Mouse (Mus musculus): ENCODE data around the gene Srsf12. TPM values are rescaled to one million over a fixed set of nuclear protein-coding genes. Genes with fewer than 3 reads are reported as not detected.

Srsf12 gene
- polyA plus RNA-seq (2015; fragmentation: Nextera tagmentation; extraction: Ambion mirVana): 41.8 and 44.0 TPM in 2 replicates

DNA sequence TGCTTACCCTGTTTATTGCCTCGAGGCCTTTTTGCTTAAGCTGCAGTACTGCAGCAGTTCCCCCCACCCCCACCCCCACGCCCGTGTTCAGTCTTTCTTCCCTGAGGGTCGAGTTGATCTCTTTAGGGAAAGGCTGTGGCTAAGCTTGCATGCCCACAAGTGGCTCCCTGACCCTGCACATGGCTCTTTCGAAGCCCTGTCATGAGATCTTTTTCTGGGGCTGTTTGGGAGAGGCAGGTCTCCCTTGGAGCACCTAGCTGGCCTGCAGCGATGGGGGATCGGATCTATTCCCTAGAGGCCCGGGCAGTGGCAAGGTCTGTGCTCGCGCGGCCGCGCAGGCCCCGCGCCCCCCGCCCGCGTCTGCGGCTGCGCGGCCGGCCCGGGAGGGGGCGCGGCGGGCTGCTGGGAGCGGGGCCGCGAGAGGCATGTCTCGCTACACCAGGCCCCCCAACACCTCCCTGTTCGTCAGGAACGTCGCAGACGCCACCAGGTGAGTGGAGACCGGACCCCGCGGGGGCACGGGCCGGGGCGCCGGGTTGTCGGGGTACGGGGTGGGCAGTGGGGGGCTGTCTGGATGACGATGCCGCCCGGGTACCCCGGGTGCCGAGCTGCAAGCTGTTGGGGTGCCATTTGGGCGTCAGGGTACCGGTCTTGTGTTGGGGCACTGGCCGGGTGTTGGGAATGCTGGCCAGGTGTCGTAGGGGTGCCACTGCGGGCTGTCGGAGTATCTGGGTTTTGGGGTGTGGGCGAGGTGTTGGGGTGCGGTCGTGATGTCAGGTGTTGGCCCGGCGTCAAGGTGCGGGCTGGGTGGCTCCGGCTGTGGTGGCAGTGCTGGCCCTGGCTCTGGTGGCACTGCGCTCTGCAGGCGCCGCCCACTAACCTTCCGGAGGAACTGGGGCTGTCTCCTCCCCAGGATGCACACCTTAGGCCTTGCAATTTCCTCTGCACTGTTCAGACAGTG lies at the start of gene Srsf12:
Gene Srsf12, plus strand, starts transcription at position 111 of the 961 bp plus-strand sequence.
- ATAC-seq (ENCODE audit: low read depth): peak; percentile 91
- Histone ChIP-seq H3K27me3 (0 out of 2 replicates have a peak, but pooled peaks cover 8% of the 10 kb centered on the region), H3K4me3 (peak within 1 kb of the TSS; percentile 82), H3K36me3 (0 out of 2 replicates have a peak, but pooled peaks cover 8% of the 10 kb centered on the region), H3K4me2 (peak within 1 kb of the TSS; percentile 91), H3K9me3 (no peaks in the 10 kb centered on the region), H3K4me1 (replicated peaks) (peaks cover 17% of the 10 kb centered on the region), H3K27ac (replicated peaks) (peak within 1 kb of the TSS; percentile 86), H3K9ac (peak within 1 kb of the TSS; percentile 93)
- 3% methylated on average over 64 of the region's 65 CpGs for WGBS

DNA sequence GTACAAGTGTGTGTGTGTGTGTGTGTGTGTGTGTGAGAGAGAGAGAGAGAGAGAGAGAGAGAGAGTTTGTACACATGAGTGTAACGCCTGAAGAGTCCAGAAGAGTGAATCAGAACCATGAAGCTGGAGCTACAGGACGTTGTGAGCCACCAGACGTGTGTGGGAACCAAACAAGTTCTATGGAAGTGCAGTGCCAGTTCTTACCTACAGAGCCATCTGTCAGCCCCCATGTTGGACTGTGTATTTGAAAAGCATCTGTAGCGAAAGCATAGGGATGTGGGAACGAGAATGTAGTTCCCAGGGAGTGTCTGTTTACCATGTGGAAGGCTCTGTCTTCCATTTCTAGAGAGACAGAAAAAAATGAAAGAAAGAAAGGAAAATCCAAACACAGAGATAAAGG lies 25.3 kb upstream of the Srsf12 start:
- H3K9me3 ChIP-seq: no peaks in the 10 kb centered on the region
- H3K4me3 ChIP-seq: no peak overlapping the region
- no peak for ATAC-seq (ENCODE audit: low read depth)
- H3K4me1 ChIP-seq (replicated peaks): peaks cover 10% of the 10 kb centered on the region
- 87% methylated on average over 5 of the region's 5 CpGs for WGBS
- H3K27ac ChIP-seq (replicated peaks): no peak overlapping the region
- 0 out of 2 replicates have a peak, but pooled peaks cover 25% of the 10 kb centered on the region for H3K36me3 ChIP-seq
- peaks cover 12% of the 10 kb centered on the region for H3K27me3 ChIP-seq
- H3K9ac ChIP-seq: no peak overlapping the region
- no peak overlapping the region for H3K4me2 ChIP-seq

DNA sequence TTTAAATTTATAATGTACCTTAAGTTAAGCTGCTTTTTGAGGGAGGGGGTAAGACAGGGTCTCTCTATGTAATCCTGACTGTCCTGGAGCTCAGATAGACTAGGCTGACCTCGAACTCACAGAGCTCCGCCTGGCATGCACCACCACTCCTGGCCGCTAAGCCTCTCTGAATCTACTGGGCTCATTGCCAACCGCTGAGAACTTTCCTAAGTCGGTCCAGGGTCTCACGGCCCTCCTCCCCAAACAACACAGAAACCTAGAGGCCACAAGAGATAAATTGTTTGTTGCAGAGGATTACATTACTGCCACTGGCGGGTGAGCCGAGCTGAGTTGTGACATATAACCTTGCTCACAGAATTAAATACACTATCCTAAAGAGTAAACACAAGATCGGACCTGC lies 20.6 kb upstream of the Srsf12 start:
- Histone ChIP-seq H3K36me3 (0 out of 2 replicates have a peak, but pooled peaks cover 14% of the 10 kb centered on the region), H3K4me1 (replicated peaks) (peaks cover 10% of the 10 kb centered on the region), H3K4me3 (peak overlapping the region; percentile 69), H3K27ac (replicated peaks) (no peak overlapping the region), H3K9me3 (0 out of 2 replicates have a peak, but pooled peaks cover 3% of the 10 kb centered on the region), H3K4me2 (peak overlapping the region; percentile 82), H3K27me3 (peaks cover 18% of the 10 kb centered on the region), H3K9ac (peak overlapping the region; percentile 81; the same call in 1 of the 2 replicates)
- 21% methylated on average over 9 of the region's 9 CpGs for WGBS
- ATAC-seq (ENCODE audit: low read depth): no peak

DNA sequence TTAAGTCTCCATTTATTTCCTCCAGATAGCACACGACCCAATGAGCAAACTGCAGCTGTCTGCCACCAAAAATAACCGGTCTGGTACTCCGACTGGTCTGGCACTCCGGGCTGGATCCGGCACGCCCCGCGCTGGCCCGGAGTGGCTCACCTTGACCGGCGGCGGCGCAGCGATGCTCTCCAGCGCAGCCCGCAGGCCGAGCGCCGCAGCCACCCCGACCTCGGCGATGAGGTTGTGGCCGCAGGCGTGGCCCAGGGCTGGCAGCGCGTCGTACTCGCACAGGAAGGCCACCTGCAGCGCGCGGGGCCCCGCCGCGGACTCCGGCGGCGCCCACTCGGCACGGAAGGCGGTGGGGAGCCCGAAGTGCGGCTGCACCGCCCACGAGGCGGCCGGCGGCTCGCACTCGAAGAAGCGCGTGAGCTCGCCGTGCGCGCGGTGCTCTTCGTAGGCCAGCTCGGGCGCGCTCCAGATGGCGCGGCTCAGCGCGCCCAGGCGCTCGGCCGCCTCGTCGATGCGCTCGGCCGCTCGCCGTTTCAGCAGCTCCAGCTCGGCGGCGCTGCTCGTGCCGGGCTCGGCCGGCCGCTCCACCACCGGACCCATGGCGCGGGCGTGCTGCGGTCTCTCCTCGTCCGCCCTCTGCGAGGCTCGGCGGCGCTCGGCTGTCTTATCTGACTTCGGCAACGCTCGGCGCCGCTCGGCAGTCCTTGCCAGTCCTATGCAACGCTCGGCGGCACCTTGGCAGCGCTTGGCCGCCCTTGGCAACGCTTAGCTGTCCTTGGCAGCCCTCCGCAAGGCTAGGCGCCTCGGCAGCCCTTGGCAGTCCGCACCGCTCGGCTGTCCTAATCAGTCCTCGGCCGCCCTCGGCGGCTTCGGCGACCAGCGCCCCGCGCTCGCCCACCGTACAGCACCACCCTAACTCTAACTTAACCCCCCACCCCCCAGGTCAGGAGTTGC lies 19.7 kb upstream of the Srsf12 start:
- under 1% methylated on average over 123 of the region's 123 CpGs for WGBS
- Histone ChIP-seq H3K4me3 (peak overlapping the region; percentile 69), H3K9ac (peak overlapping the region; percentile 81), H3K27ac (replicated peaks) (peak overlapping the region; percentile 91), H3K36me3 (0 out of 2 replicates have a peak, but pooled peaks cover 6% of the 10 kb centered on the region), H3K4me2 (peak overlapping the region; percentile 82), H3K9me3 (0 out of 2 replicates have a peak, but pooled peaks cover 3% of the 10 kb centered on the region), H3K4me1 (replicated peaks) (peaks cover 10% of the 10 kb centered on the region), H3K27me3 (peaks cover 18% of the 10 kb centered on the region)
- peak; percentile 96 for ATAC-seq (ENCODE audit: low read depth)

DNA sequence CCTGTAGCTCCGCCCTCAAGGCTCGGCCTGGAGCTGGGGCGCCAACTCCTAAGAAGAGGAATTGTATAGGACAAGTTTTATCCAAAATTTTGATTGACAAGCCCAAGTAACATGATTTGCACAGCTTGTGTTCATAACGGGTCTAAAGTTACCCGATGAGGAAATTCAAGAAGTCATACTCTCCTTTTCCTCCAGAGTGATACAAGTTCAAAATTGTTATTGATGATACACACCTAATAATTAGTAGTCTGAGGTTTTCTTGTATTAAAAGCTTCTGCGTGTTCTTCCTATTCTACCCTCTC lies 19.1 kb upstream of the Srsf12 start, which contains the start of gene Pm20d2:
Gene Pm20d2, minus strand, starts transcription at position 3 of the 302 bp plus-strand sequence.
- H3K4me2 ChIP-seq: peak within 1 kb of the TSS; percentile 82
- H3K4me3 ChIP-seq: peak within 1 kb of the TSS; percentile 69
- peaks cover 18% of the 10 kb centered on the region for H3K27me3 ChIP-seq
- ATAC-seq (ENCODE audit: low read depth): no peak
- H3K36me3 ChIP-seq: 0 out of 2 replicates have a peak, but pooled peaks cover 6% of the 10 kb centered on the region
- 0 out of 2 replicates have a peak, but pooled peaks cover 3% of the 10 kb centered on the region for H3K9me3 ChIP-seq
- WGBS: 16% methylated on average over 6 of the region's 6 CpGs
- peak within 1 kb of the TSS; percentile 91 for H3K27ac ChIP-seq (replicated peaks)
- peak within 1 kb of the TSS; percentile 81 for H3K9ac ChIP-seq
- H3K4me1 ChIP-seq (replicated peaks): peaks cover 10% of the 10 kb centered on the region

DNA sequence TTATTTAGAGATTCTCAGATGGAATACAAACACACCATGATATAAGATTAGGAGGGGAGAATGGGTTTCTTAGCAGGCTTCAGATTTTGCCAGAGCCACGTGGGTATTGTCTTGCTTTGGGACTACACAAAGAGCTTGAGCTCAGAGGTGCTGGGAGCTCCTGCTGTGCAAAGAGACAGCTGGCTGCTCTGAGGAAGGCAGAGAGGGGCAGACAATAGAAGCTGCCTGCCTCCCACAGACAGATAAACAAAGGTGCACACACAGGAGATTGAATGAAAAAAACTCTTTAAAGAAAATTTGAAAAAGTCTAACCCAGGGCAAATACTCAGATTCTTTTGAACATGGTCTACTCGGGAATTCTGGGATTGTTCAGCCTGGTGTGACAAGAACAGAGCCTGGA lies 10.7 kb upstream of the Srsf12 start:
- 7% methylated on average over 2 of the region's 2 CpGs for WGBS
- no peak overlapping the region for H3K4me2 ChIP-seq
- no peak overlapping the region for H3K27ac ChIP-seq (replicated peaks)

DNA sequence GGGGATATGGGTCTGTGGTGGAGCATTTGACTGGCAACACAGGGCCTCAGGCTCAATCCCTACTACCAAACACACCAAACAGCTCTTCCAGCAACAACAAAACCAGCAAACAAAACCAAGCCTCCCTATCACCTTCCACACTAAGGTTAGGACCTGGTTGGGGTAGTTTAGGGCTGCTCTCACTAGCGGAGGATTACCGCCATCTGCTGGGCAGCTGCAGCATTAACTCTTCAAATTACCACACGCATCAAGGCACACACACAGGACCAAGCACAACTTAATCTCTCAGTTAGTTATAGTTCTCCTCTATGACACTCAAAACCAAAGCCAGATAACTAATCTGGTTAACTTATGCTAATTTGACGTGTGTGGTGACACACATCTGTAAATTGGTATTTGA lies 4.1 kb upstream of the Srsf12 start:
- 4% methylated on average over 4 of the region's 4 CpGs for WGBS
- ATAC-seq (ENCODE audit: low read depth): no peak
- Histone ChIP-seq H3K4me1 (replicated peaks) (peaks cover 7% of the 10 kb centered on the region), H3K9me3 (no peaks in the 10 kb centered on the region), H3K27ac (replicated peaks) (no peak overlapping the region), H3K4me3 (no peak overlapping the region), H3K27me3 (0 out of 2 replicates have a peak, but pooled peaks cover 8% of the 10 kb centered on the region), H3K9ac (no peak overlapping the region), H3K4me2 (no peak overlapping the region), H3K36me3 (no peaks in the 10 kb centered on the region)

More for the DNA sequence above, 10.7 kb upstream of the Srsf12 start:
- H3K9ac ChIP-seq: no peak overlapping the region
- H3K36me3 ChIP-seq: no peaks in the 10 kb centered on the region
- no peak overlapping the region for H3K4me3 ChIP-seq
- no peaks in the 10 kb centered on the region for H3K4me1 ChIP-seq (replicated peaks)
- no peak for ATAC-seq (ENCODE audit: low read depth)
- no peaks in the 10 kb centered on the region for H3K9me3 ChIP-seq
- H3K27me3 ChIP-seq: no peaks in the 10 kb centered on the region

DNA sequence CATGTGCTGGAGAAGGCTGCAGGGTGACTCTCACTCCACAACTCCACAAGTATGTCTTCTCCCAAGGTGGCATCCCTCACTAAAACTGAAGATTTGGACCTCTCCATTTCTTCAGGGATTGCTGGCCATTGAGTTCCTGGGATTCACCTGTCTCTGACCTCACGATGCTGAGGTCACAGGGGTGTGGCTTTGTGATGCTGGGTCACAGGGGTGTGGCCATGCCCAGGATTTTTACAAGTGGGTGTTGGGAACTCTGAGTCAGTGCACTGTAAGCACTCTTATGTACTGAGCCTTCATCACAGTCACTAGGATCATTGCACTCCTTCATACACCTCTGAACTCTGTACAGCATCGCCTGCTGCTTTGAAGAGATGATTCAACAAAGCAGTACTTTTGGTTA lies 1.2 kb upstream of the Srsf12 start:
- 77% methylated on average over 2 of the region's 2 CpGs for WGBS
- H3K4me2 ChIP-seq: no peak overlapping the region

DNA sequence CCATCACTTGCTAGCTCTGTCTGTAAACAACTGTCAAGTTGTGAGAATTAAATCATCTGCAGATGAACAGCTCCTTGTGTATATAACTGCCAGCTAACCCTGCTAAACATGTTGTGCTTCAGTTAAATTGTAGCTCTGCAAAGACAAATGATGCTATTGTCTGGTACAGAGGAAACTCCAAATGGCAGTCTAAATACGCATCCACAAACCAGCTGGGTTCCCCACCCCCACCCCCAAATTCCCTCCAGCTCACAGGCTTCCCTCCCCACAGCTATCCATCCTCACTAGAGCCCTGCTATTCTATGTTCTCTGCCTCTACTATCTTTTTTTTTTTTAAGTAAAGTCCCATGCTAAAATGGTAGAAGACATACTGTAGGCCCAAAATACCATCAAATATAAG lies 13.1 kb downstream of the Srsf12 start:
- no peak overlapping the region for H3K27ac ChIP-seq (replicated peaks)
- no peak for ATAC-seq (ENCODE audit: low read depth)
- H3K4me2 ChIP-seq: no peak overlapping the region
- WGBS: 23% methylated on average over 1 of the region's 1 CpGs
- no peak overlapping the region for H3K4me3 ChIP-seq
- H3K9me3 ChIP-seq: no peaks in the 10 kb centered on the region
- no peak overlapping the region for H3K9ac ChIP-seq
- peaks cover 5% of the 10 kb centered on the region for H3K4me1 ChIP-seq (replicated peaks)
- peaks cover 10% of the 10 kb centered on the region; the same call in 1 of the 2 replicates for H3K36me3 ChIP-seq
- no peaks in the 10 kb centered on the region for H3K27me3 ChIP-seq

More for the DNA sequence above, 1.2 kb upstream of the Srsf12 start:
- H3K9me3 ChIP-seq: no peaks in the 10 kb centered on the region
- H3K27ac ChIP-seq (replicated peaks): no peak overlapping the region
- 0 out of 2 replicates have a peak, but pooled peaks cover 8% of the 10 kb centered on the region for H3K27me3 ChIP-seq
- H3K4me3 ChIP-seq: no peak overlapping the region
- no peak overlapping the region for H3K9ac ChIP-seq
- peaks cover 17% of the 10 kb centered on the region for H3K4me1 ChIP-seq (replicated peaks)
- no peak for ATAC-seq (ENCODE audit: low read depth)
- H3K36me3 ChIP-seq: 0 out of 2 replicates have a peak, but pooled peaks cover 5% of the 10 kb centered on the region

DNA sequence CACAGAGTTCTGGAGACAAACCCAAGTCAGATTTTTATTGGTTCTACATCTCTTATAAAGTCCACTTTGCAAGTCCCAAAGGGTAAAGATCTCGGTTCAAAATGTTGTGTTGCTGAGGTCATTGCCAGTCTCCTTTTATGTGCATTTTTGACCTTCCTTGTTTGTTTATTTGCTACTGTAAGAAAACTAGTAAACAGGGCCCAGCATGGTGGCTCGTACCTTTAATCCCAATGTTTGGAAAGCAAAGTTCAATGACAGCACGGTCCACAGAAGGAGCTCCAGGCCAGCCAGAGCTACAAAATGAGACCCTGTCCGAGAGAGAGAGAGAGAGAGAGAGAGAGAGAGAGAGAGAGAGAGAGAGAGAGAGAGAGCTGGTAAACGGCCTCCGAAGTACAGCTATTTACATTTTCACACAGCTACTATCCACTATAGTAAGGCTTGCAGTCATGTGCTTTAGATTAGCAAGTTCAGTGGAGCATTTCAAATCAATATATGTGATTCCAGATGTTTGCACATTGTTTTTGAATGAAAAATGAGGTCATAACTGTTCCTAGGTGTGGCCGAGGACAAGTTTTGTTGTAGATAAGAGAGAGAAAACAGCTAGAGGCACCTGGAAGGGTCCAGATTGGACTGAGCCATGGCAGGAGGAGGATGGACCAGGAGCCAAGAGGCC lies 15.3 kb downstream of the Srsf12 start:
- H3K4me2 ChIP-seq: no peak overlapping the region
- no peak overlapping the region for H3K4me3 ChIP-seq
- no peaks in the 10 kb centered on the region for H3K9me3 ChIP-seq
- peaks cover 10% of the 10 kb centered on the region for H3K36me3 ChIP-seq
- H3K9ac ChIP-seq: no peak overlapping the region
- WGBS: 81% methylated on average over 7 of the region's 7 CpGs
- no peak overlapping the region for H3K27ac ChIP-seq (replicated peaks)
- ATAC-seq (ENCODE audit: low read depth): no peak
- H3K27me3 ChIP-seq: no peaks in the 10 kb centered on the region
- H3K4me1 ChIP-seq (replicated peaks): peaks cover 5% of the 10 kb centered on the region

DNA sequence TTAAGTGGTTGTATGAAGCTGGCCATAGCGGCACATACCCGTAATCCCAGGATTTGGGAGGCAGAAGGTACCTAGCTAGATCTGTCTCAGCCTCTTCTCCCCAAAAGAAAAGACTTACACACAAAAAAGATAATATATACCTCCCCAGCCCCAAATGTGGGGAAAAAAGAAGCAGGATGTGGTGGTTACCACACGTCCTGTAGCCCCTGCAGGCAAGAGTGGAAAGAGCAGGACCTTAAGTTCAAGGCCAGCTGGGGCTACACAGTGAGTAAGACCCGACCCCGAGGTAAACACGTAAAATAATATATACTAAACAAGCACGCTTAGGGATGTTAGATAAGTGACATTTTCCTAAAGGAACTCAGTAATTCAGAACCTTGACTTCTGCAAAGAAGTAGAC lies 18.4 kb downstream of the Srsf12 start:
- peaks cover 23% of the 10 kb centered on the region for H3K36me3 ChIP-seq
- no peaks in the 10 kb centered on the region for H3K27me3 ChIP-seq
- no peak overlapping the region for H3K27ac ChIP-seq (replicated peaks)
- WGBS: 89% methylated on average over 7 of the region's 7 CpGs
- H3K9me3 ChIP-seq: no peaks in the 10 kb centered on the region
- no peak overlapping the region for H3K4me3 ChIP-seq
- H3K9ac ChIP-seq: no peak overlapping the region
- H3K4me1 ChIP-seq (replicated peaks): no peaks in the 10 kb centered on the region
- no peak overlapping the region for H3K4me2 ChIP-seq
- ATAC-seq (ENCODE audit: low read depth): no peak
